Mouse (Mus musculus) liver, embryonic 14.5 days (tissue): ENCODE results near the gene Gfi1. TPM values are rescaled to one million over a fixed set of nuclear protein-coding genes. Genes with fewer than 3 reads are reported as not detected.

Experiments used
- ATAC-seq: fragments of 200-750 bp; cut with Nextera tagmentation; 2 replicates; pipeline ENCODE4 v1.8.0; 2017; ENCODE audit warnings: moderate number of reproducible peaks, mild to moderate bottlenecking, moderate library complexity; ENCODE audit not compliant: insufficient read depth
- DNase-seq, 3 experiments: peaks; one replicate each; pipeline ENCODE4 v3.0.0-alpha.2; 2012 to 2013; ENCODE audit warnings: low read depth in 3 of 3, low spot score in 3 of 3
- H3K27ac ChIP-seq: fragments of 300-500 bp; sonication (generic); 2 replicates; pipeline ENCODE4 v1.5.1; 2014; ENCODE audit warnings: moderate library complexity, mild to moderate bottlenecking, control low read depth, inconsistent platforms
- H3K27me3 ChIP-seq: fragments of 300-500 bp; sonication (generic); 2 replicates; pipeline ENCODE4 v1.6.1; 2014; ENCODE audit warnings: mild to moderate bottlenecking, low read length, moderate library complexity; ENCODE audit not compliant: control insufficient read depth, insufficient read depth
- H3K36me3 ChIP-seq: fragments of 300-500 bp; sonication (generic); replicated peaks from 2 replicates; pipeline ENCODE4 v1.6.1; 2014; ENCODE audit warnings: low read depth; ENCODE audit not compliant: control insufficient read depth, insufficient read depth
- H3K4me1 ChIP-seq, 2 experiments: fragments of 200-500 bp in 1 of 2; fragments of 300-500 bp in 1 of 2; sonication (generic) in 1 of 2; replicated peaks; 2 replicates each; pipeline ENCODE4 v1.6.1; 2012 to 2014; ENCODE audit warnings: antibody characterized with exemption in 1 of 2, inconsistent platforms in 1 of 2, low read length in 1 of 2; ENCODE audit not compliant: control insufficient read depth in 2 of 2, insufficient read depth in 2 of 2
- H3K4me2 ChIP-seq: fragments of 300-500 bp; sonication (generic); 2 replicates; pipeline ENCODE4 v1.6.1; 2014; ENCODE audit warnings: low read depth, mild to moderate bottlenecking, control low read depth, moderate library complexity
- H3K4me3 ChIP-seq, 2 experiments: fragments of 200-500 bp in 1 of 2; fragments of 300-500 bp in 1 of 2; sonication (generic) in 1 of 2; 2 replicates each; pipeline ENCODE4 v1.5.1; 2012 to 2014; ENCODE audit warnings: low read depth in 2 of 2, low read length in 2 of 2, mild to moderate bottlenecking in 2 of 2, control low read depth in 1 of 2, inconsistent platforms in 1 of 2, moderate library complexity in 1 of 2; ENCODE audit not compliant: insufficient read depth in 1 of 2
- H3K9ac ChIP-seq: fragments of 300-500 bp; sonication (generic); replicated peaks from 2 replicates; pipeline ENCODE4 v1.6.1; 2014; ENCODE audit warnings: mild to moderate bottlenecking, control low read depth, moderate library complexity
- H3K9me3 ChIP-seq: fragments of 300-500 bp; sonication (generic); 2 replicates; pipeline ENCODE4 v1.6.1; 2016; ENCODE audit warnings: low read length, mixed read lengths; ENCODE audit not compliant: control insufficient read depth
- CTCF ChIP-seq: IDR thresholded peaks from 2 replicates; pipeline ENCODE4 v1.5.1; 2016; ENCODE audit warnings: antibody characterized with exemption, low read depth, control low read depth
- EP300 ChIP-seq: IDR thresholded peaks from 2 replicates; pipeline ENCODE4 v1.6.1; 2016; ENCODE audit warnings: antibody characterized with exemption, low read depth
- WGBS: fragments of 180-500 bp; shearing (Covaris S2); extraction: QIAGEN DNeasy Blood & Tissue Kit; methylation state at CpG from one replicate; pipeline ENCODE4 v1.1.7; 2014; ENCODE audit not compliant: insufficient replicate concordance; 5-methylcytosine and 5-hydroxymethylcytosine counted together
- polyA plus RNA-seq, 2 experiments: library from polyadenylated mRNA; depleted of rRNA in 1 of 2; stranded (reverse) in 1 of 2; unstranded in 1 of 2; fragments of >200 nt; fragmentation: Nextera tagmentation in 1 of 2; extraction: Ambion mirVana in 1 of 2; gene quantifications; 2 replicates each; pipeline versions ENCODE4 v1.2.1 to v1.2.3; 2012 to 2014

Gene Gfi1
- polyA plus RNA-seq, 2 experiments: 1.7 to 2.2 TPM

DNA sequence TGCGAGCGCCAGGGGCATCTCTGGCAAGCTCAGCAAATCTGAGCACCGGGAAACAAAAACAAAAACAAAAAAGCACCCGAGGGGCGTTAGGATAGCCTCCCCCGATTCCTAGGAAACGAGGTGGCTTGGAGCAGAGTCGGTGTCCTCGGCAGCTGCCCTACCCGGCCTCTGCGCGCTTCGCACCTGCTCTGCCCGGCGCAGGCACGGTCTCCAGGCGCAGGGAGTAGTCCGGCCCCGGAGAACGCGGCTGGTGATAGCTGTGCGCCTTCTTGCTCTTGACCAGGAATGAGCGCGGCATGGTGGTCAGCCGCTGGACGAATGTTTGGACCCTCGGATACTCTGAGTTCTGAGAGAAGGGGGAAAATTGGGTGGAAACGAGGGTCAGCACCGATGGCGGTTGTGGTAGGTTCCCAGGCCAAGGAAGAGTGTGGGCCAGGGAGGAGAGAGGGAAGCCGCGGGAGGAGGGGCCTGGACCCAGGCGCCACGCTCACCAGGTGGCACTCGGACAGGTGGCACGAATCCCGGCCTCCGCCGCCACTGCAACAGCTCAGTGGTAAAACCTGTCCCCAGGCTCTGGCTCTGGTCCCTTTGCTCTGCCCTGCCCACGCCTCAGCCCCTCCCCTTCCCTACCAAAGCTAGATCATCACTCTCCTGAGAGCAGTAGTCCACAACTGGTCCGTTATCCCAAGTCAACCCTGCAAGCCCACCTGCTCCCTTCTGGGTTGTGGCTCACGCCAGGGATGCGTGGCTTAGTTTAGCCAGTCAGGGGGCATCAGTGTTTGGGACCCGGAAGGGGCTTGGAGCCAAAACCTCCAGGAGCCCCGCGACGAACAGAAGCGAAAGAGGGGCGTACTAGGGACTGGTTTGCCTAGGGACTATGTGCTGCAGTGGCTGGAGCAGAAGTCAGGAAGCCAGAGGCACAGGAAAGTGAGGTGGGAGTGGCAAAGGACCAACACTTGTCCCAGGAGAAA lies 2.0 kb downstream of the Gfi1 start:
- Histone ChIP-seq H3K4me2 (peak overlapping the region; percentile 40), H3K36me3 (no peaks in the 10 kb centered on the region), H3K9ac (no peak overlapping the region), H3K9me3 (no peaks in the 10 kb centered on the region), H3K27me3 (peaks cover 99% of the 10 kb centered on the region), H3K4me1 (no peaks in the 10 kb centered on the region), H3K4me3 (peak overlapping the region in 1 of 2 experiments; percentile 29; a peak in 2 of 4 replicates), H3K27ac (no peak overlapping the region)
- TF ChIP-seq EP300: no peak
- TF ChIP-seq CTCF: no peak
- WGBS: 1% methylated on average over 49 of the region's 49 CpGs
- no peak; the same call in 1 of the 2 replicates for ATAC-seq
- DNase-seq: no peak

DNA sequence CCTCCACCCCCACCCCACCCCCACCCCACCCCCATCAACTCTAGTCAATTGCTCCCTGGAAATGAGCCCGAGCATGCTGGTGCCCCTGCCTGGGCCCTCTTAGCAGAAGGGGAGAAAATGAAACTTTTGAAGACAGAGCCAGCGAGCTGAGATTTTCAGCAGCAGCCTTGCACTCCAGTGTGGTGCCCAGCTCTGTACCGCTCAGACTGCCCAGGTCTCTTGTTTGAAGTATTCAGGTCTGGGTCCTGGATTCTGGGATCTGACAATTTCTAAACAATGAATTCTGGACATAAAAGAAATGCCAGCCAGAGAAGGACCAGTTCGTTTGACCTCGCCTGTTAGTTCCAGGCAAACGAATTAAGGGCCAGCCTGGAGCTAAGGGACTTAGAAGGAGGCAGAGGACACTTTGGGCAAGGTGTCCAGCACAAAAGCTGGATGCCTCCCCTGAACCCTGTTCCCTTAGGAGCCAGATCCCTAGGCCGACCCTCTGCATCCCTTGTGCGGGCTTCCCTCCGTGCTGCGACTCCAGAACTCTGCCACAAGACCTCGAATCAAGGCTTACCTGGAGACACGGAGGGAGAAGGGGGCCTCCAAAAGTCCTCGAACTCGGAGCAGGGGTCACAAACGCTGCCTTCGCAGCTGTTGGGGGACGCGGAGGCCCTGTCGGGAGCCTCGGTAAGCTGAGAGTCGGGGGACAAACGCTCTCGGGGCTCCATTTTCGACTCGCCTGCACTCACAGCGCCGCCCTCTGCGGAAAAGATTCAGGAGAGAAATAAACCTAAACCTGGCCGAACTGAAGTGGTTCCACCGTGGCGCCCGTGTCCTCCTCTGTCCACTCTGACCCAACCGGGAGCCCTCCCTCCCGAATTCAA lies 2.9 kb downstream of the Gfi1 start:
- peaks cover 96% of the 10 kb centered on the region for H3K27me3 ChIP-seq
- no peak overlapping the region for H3K27ac ChIP-seq
- H3K9me3 ChIP-seq: no peaks in the 10 kb centered on the region
- H3K9ac ChIP-seq: no peak overlapping the region
- no peak for TF ChIP-seq CTCF
- no peak for TF ChIP-seq EP300
- no peaks in the 10 kb centered on the region for H3K36me3 ChIP-seq
- H3K4me3 ChIP-seq: peak overlapping the region in 1 of 2 experiments; percentile 25; a peak in 2 of 4 replicates
- DNase-seq (no peak), ATAC-seq (no peak)
- peak overlapping the region; percentile 40 for H3K4me2 ChIP-seq
- no peaks in the 10 kb centered on the region for H3K4me1 ChIP-seq
- 2% methylated on average over 34 of the region's 34 CpGs for WGBS

DNA sequence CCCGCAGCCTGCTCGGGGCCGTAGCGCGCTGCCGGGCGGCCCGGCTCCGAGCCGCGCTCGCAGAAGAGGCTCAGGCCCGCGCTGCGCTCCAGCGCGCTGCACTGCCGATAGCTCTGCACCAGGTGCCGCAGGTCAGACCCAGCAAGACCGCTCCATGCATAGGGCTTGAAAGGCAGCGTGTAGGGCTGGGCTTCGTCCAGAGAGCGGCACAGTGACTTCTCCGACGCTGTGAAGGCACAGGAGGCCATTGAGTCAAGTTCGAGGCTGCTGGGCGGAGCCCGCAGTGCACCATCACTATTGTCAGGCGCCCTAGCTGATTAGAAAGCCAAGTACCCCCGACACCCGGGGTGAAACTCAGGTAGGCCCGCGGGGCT lies 4.2 kb downstream of the Gfi1 start:
- Histone ChIP-seq H3K36me3 (no peaks in the 10 kb centered on the region), H3K4me1 (no peaks in the 10 kb centered on the region), H3K27me3 (peaks cover 87% of the 10 kb centered on the region), H3K4me3 (peak overlapping the region in 1 of 2 experiments; percentile 12; a peak in 2 of 4 replicates), H3K9me3 (no peaks in the 10 kb centered on the region), H3K27ac (no peak overlapping the region), H3K4me2 (peak overlapping the region; percentile 11), H3K9ac (no peak overlapping the region)
- WGBS: 3% methylated on average over 33 of the region's 33 CpGs
- no peak for TF ChIP-seq CTCF
- TF ChIP-seq EP300: no peak
- DNase-seq: no peak
- no peak for ATAC-seq

- WGBS: 13% methylated on average over 58 of the region's 58 CpGs
- no peak for ATAC-seq
- Histone ChIP-seq H3K9me3 (no peaks in the 10 kb centered on the region), H3K27ac (no peak overlapping the region), H3K27me3 (peaks cover 82% of the 10 kb centered on the region), H3K36me3 (no peaks in the 10 kb centered on the region), H3K4me1 (no peaks in the 10 kb centered on the region), H3K4me3 (peak overlapping the region in 1 of 2 experiments; percentile 12; a peak in 2 of 4 replicates), H3K4me2 (peak overlapping the region; percentile 11), H3K9ac (no peak overlapping the region)
- DNase-seq: no peak
- TF ChIP-seq EP300 (no peak), CTCF (no peak)
Measured at GRCm38 (mm10) chr5:107720991-107721637, 4.7 kb downstream of the Gfi1 start.
